Mouse (Mus musculus): Measurements from ENCODE around the gene A730015C16Rik. TPM values are rescaled to one million over a fixed set of nuclear protein-coding genes. Genes with fewer than 3 reads are reported as not detected.

A730015C16Rik gene
- total RNA-seq (2014; rRNA removed; ENCODE audit: low replicate concordance) (not detected in 2 replicates), polyA plus RNA-seq (2015; fragmentation: Nextera tagmentation; extraction: Ambion mirVana) (0.97 and 0.98 TPM in 2 replicates)

DNA sequence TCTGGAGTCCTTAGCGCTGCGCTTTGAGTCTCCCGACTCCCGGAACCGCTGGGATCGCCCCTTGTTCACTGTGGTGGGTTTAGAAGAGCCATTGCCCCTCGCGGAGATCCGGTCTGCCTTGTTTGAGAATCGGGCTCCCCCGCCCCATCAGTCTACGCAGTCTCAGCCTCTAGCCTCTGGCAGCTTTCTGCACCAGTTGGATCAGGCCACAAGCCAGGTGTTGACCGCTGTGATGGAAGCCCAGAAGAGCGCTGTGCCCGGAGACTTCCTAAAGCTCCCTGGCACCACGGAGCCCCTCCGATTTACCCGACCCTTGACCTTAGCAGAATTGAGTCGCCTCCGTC is at the start of gene A730015C16Rik:
Gene A730015C16Rik, minus strand, starts transcription at position 115 of the 344 bp plus-strand sequence.
- H3K9me3 ChIP-seq (replicated peaks; ENCODE audit: control insufficient read depth, low read length): no peaks in the 10 kb centered on the region
- peak within 1 kb of the TSS; percentile 77 for H3K9ac ChIP-seq (replicated peaks; ENCODE audit: low read depth, low read length)
- H3K4me3 ChIP-seq (ENCODE audit: low read depth, low read length): peak within 1 kb of the TSS; percentile 85
- peaks cover 13% of the 10 kb centered on the region for H3K36me3 ChIP-seq (replicated peaks; ENCODE audit: control insufficient read depth, insufficient read depth, low read length)
- ATAC-seq (ENCODE audit: insufficient read depth, low read depth) (0 out of 2 replicates have a peak, but pooled peaks have one; percentile 3), DNase-seq (ENCODE audit: low spot score) (no peak)
- WGBS: 8% methylated on average over 20 of the region's 20 CpGs
- peak within 1 kb of the TSS; percentile 81 for H3K4me2 ChIP-seq (ENCODE audit: low read depth, low read length)
- peaks cover 18% of the 10 kb centered on the region for H3K4me1 ChIP-seq (ENCODE audit: control insufficient read depth, insufficient read depth)
- H3K27ac ChIP-seq (ENCODE audit: low read depth): peak within 1 kb of the TSS; percentile 92
- TF ChIP-seq EP300 (IDR thresholded peaks at IDR 0.05; ENCODE audit: low read depth) (no peak), CTCF (IDR thresholded peaks at IDR 0.05; ENCODE audit: low read depth) (no peak)
- no peaks in the 10 kb centered on the region for H3K27me3 ChIP-seq (ENCODE audit: control insufficient read depth, insufficient read depth, low read length)

DNA sequence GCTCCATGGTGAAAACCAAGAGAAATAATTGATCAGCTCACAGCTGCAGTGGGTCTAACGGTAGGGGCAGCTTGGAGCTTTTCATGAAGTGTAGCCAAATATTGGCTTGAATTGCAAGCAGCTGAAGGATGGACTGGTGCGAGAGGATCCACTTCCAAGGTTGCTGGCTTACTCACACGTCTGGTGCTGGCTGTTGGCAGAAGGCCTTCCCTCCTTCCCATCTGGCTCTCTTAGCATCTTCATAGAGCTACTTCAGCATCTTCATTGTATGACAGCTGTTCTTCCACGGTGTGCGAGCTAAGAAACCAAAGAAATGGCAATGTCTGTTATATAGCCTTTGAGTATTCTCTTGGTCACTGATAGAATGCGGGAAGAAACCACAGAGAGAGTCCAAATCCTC is 42.5 kb upstream of the A730015C16Rik start:
- ATAC-seq (ENCODE audit: insufficient read depth, low read depth): no peak
- WGBS: 84% methylated on average over 6 of the region's 6 CpGs

DNA sequence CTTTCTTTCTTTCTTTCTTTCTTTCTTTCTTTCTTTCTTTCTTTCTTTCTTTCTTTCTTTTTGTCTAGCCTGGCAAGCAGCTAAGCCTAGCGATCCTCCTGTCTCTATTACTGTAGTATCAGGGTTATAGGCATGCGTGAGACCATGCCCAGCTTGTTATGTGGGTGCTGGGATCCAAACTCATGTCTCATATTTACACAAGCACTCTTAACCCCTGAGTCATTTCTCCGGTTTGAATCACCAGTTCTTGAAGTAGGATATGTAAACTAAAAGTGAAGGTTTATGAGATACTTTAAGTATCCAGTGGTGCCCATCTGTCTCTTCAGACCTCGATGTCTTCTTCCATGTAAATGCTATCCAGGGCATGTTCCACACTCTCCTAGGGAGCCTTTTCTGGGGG is 39.0 kb upstream of the A730015C16Rik start:
- WGBS: 86% methylated on average over 4 of the region's 4 CpGs
- Histone ChIP-seq H3K9me3 (replicated peaks; ENCODE audit: control insufficient read depth, low read length) (0 out of 2 replicates have a peak, but pooled peaks cover 4% of the 10 kb centered on the region), H3K9ac (replicated peaks; ENCODE audit: low read depth, low read length) (no peak overlapping the region), H3K4me3 (ENCODE audit: low read depth, low read length) (no peak overlapping the region), H3K36me3 (replicated peaks; ENCODE audit: control insufficient read depth, insufficient read depth, low read length) (no peaks in the 10 kb centered on the region), H3K4me2 (ENCODE audit: low read depth, low read length) (no peak overlapping the region), H3K27ac (ENCODE audit: low read depth) (no peak overlapping the region), H3K4me1 (ENCODE audit: control insufficient read depth, insufficient read depth) (no peaks in the 10 kb centered on the region), H3K27me3 (ENCODE audit: control insufficient read depth, insufficient read depth, low read length) (no peaks in the 10 kb centered on the region)
- TF ChIP-seq CTCF (IDR thresholded peaks at IDR 0.05; ENCODE audit: low read depth): no peak
- TF ChIP-seq EP300 (IDR thresholded peaks at IDR 0.05; ENCODE audit: low read depth): no peak
- ATAC-seq (ENCODE audit: insufficient read depth, low read depth) (no peak), DNase-seq (ENCODE audit: low spot score) (no peak)

More for the DNA sequence above, 42.5 kb upstream of the A730015C16Rik start:
- no peak overlapping the region for H3K9ac ChIP-seq (replicated peaks; ENCODE audit: low read depth, low read length)
- H3K4me2 ChIP-seq (ENCODE audit: low read depth, low read length): no peak overlapping the region
- TF ChIP-seq CTCF (IDR thresholded peaks at IDR 0.05; ENCODE audit: low read depth) (no peak), EP300 (IDR thresholded peaks at IDR 0.05; ENCODE audit: low read depth) (no peak)
- 0 out of 2 replicates have a peak, but pooled peaks cover 4% of the 10 kb centered on the region for H3K9me3 ChIP-seq (replicated peaks; ENCODE audit: control insufficient read depth, low read length)
- no peak overlapping the region for H3K27ac ChIP-seq (ENCODE audit: low read depth)
- H3K4me1 ChIP-seq (ENCODE audit: control insufficient read depth, insufficient read depth): no peaks in the 10 kb centered on the region
- H3K4me3 ChIP-seq (ENCODE audit: low read depth, low read length): no peak overlapping the region
- H3K27me3 ChIP-seq (ENCODE audit: control insufficient read depth, insufficient read depth, low read length): no peaks in the 10 kb centered on the region
- DNase-seq (ENCODE audit: low spot score): no peak
- no peaks in the 10 kb centered on the region for H3K36me3 ChIP-seq (replicated peaks; ENCODE audit: control insufficient read depth, insufficient read depth, low read length)

DNA sequence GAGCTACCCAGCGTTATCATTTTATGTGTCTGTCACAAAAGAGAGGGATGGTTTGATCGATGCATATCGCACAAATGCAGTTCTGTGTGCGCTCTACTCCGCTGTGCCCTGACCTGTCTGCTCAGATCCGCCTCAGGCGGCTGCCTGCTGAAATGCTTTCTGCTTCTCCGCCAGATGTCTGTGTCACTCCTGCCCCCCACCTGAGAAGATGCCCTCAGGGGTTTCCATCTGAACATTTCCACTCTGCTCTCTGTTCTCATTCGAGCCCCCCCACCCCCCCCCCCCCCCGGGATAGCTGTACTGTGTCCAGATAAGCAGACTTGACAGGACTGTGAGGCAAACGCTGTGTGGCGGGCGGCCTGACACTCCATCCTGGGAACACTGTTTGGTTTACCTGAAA is 35.4 kb upstream of the A730015C16Rik start:
- H3K36me3 ChIP-seq (replicated peaks; ENCODE audit: control insufficient read depth, insufficient read depth, low read length): no peaks in the 10 kb centered on the region
- no peak for DNase-seq (ENCODE audit: low spot score)
- TF ChIP-seq EP300 (IDR thresholded peaks at IDR 0.05; ENCODE audit: low read depth): no peak
- TF ChIP-seq CTCF (IDR thresholded peaks at IDR 0.05; ENCODE audit: low read depth): no peak
- H3K4me3 ChIP-seq (ENCODE audit: low read depth, low read length): no peak overlapping the region
- H3K9ac ChIP-seq (replicated peaks; ENCODE audit: low read depth, low read length): no peak overlapping the region
- H3K9me3 ChIP-seq (replicated peaks; ENCODE audit: control insufficient read depth, low read length): 0 out of 2 replicates have a peak, but pooled peaks cover 4% of the 10 kb centered on the region
- H3K4me2 ChIP-seq (ENCODE audit: low read depth, low read length): no peak overlapping the region
- WGBS: 40% methylated on average over 13 of the region's 13 CpGs
- H3K4me1 ChIP-seq (ENCODE audit: control insufficient read depth, insufficient read depth): peaks cover 8% of the 10 kb centered on the region
- no peak for ATAC-seq (ENCODE audit: insufficient read depth, low read depth)
- no peak overlapping the region for H3K27ac ChIP-seq (ENCODE audit: low read depth)
- peaks cover 9% of the 10 kb centered on the region for H3K27me3 ChIP-seq (ENCODE audit: control insufficient read depth, insufficient read depth, low read length)

DNA sequence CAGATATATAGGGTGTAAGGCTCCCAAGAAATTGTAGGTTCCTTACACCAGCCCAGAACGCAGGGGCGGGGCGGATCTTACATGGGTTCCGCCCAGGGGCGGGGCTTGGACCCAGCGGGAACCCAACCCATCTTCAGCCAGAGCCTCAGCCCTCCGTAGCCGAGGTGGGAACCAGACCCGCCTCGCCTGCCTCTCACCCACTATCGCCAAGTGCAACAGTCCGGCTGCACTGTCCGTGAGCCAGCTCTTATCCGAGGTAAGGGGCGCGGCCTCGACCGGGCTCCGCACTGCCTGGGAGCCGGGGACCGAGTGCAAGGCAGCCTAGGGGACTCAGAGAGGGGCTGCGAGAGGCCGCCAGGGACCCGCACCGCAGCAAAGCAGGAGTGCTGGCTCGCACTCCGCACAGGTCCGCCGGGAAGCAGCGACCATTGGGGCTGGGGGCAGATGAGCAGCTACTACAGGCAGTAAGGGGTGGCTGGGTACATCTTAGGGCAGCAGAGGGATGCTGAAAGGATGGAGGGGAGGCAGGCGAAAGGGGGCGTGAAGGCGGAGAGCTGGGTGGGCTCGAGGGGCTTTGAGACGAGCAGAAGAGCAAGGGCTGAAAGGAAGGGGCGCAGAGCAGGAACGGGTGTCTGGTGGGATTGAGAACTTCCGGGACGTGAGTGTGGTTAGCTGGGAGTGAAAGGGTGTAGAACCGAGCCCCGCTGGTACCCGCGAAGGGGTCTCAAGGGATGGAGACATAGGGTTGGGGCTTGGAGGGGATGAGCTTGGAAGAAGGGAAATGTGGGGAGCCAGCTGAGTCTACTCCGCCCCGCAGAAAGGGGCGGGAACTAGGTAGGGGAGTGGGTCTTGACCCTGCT is 30.8 kb upstream of the A730015C16Rik start, which contains the start of gene Rab3b:
Gene Rab3b, plus strand, starts transcription at position 101 of the 860 bp plus-strand sequence.
- DNase-seq (ENCODE audit: low spot score) (peak; percentile 40), ATAC-seq (ENCODE audit: insufficient read depth, low read depth) (peak; percentile 79)
- H3K4me1 ChIP-seq (ENCODE audit: control insufficient read depth, insufficient read depth): peaks cover 8% of the 10 kb centered on the region
- H3K9me3 ChIP-seq (replicated peaks; ENCODE audit: control insufficient read depth, low read length): no peaks in the 10 kb centered on the region
- no peak for TF ChIP-seq EP300 (IDR thresholded peaks at IDR 0.05; ENCODE audit: low read depth)
- peak within 1 kb of the TSS; percentile 29; the same call in 1 of the 2 replicates for H3K9ac ChIP-seq (replicated peaks; ENCODE audit: low read depth, low read length)
- H3K36me3 ChIP-seq (replicated peaks; ENCODE audit: control insufficient read depth, insufficient read depth, low read length): no peaks in the 10 kb centered on the region
- peak within 1 kb of the TSS; percentile 89 for H3K4me2 ChIP-seq (ENCODE audit: low read depth, low read length)
- H3K27ac ChIP-seq (ENCODE audit: low read depth): no peak within 1 kb of the TSS
- peak within 1 kb of the TSS; percentile 54 for H3K4me3 ChIP-seq (ENCODE audit: low read depth, low read length)
- 1% methylated on average over 46 of the region's 46 CpGs for WGBS
- peaks cover 9% of the 10 kb centered on the region for H3K27me3 ChIP-seq (ENCODE audit: control insufficient read depth, insufficient read depth, low read length)
